Mouse (Mus musculus) forebrain, embryonic 14.5 days (tissue): ENCODE results near the gene Parp9. TPM values are rescaled to one million over a fixed set of nuclear protein-coding genes. Genes with fewer than 3 reads are reported as not detected.
"Not testable (repeated sequence)": the region's sequence is repeated elsewhere in the genome, so short reads cannot be mapped to it uniquely, and the experiment has no call there.

ENCODE experiments used
- ATAC-seq: fragments of 200-750 bp; cut with Nextera tagmentation; 2 replicates; pipeline ENCODE4 v1.8.0; 2017; ENCODE audit warnings: mild to moderate bottlenecking, moderate library complexity
- DNase-seq: peaks from one replicate; pipeline ENCODE4 v3.0.0-alpha.2; 2015; ENCODE audit warnings: low spot score
- H3K27ac ChIP-seq: fragments of 300-500 bp; sonication (generic); 2 replicates; pipeline ENCODE4 v1.5.1; 2014; ENCODE audit warnings: low read depth, mild to moderate bottlenecking, control low read depth, low read length, moderate library complexity
- H3K27me3 ChIP-seq: fragments of 300-500 bp; sonication (generic); replicated peaks from 2 replicates; pipeline ENCODE4 v1.6.1; 2014; ENCODE audit warnings: low read length, control low read depth, mixed read lengths; ENCODE audit not compliant: control insufficient read depth, insufficient read depth
- H3K36me3 ChIP-seq: fragments of 300-500 bp; sonication (generic); 2 replicates; pipeline ENCODE4 v1.6.1; 2014; ENCODE audit warnings: low read length, control low read depth; ENCODE audit not compliant: control insufficient read depth, insufficient read depth
- H3K4me1 ChIP-seq: fragments of 300-500 bp; sonication (generic); 2 replicates; pipeline ENCODE4 v1.6.1; 2014; ENCODE audit warnings: antibody characterized with exemption, low read length, control low read depth; ENCODE audit not compliant: control insufficient read depth, insufficient read depth
- H3K4me2 ChIP-seq: fragments of 300-500 bp; sonication (generic); 2 replicates; pipeline ENCODE4 v1.6.1; 2014; ENCODE audit warnings: mild to moderate bottlenecking, control low read depth, low read length
- H3K4me3 ChIP-seq: fragments of 300-500 bp; sonication (generic); 2 replicates; pipeline ENCODE4 v1.5.1; 2014; ENCODE audit warnings: low read depth, low read length, control low read depth
- H3K9ac ChIP-seq: fragments of 300-500 bp; sonication (generic); 2 replicates; pipeline ENCODE4 v1.6.1; 2014; ENCODE audit warnings: mild to moderate bottlenecking, low read length, control low read depth, moderate library complexity
- H3K9me3 ChIP-seq: fragments of 300-500 bp; sonication (generic); replicated peaks from 2 replicates; pipeline ENCODE4 v1.6.1; 2016; ENCODE audit warnings: low read length, control low read depth, mixed read lengths; ENCODE audit not compliant: control insufficient read depth
- WGBS: fragments of 180-500 bp; shearing (Covaris S2); extraction: QIAGEN DNeasy Blood & Tissue Kit; methylation state at CpG from one replicate; pipeline ENCODE4 v1.1.7; 2014; 5-methylcytosine and 5-hydroxymethylcytosine counted together
- polyA plus RNA-seq: library from polyadenylated mRNA; unstranded; fragments of >200 nt; fragmentation: Nextera tagmentation; extraction: Ambion mirVana; gene quantifications from 2 replicates; pipeline ENCODE4 v1.2.1, GENCODE M21; 2014

Parp9 gene
- polyA plus RNA-seq, 1 experiment from 2014 or later: 3.1 TPM

- Histone ChIP-seq H3K9me3 (no peaks in the 10 kb centered on the region), H3K4me3 (no peak overlapping the region), H3K4me1 (peaks cover 8% of the 10 kb centered on the region), H3K27ac (no peak overlapping the region), H3K9ac (no peak overlapping the region), H3K27me3 (no peaks in the 10 kb centered on the region), H3K36me3 (no peaks in the 10 kb centered on the region), H3K4me2 (no peak overlapping the region)
- ATAC-seq (no peak), DNase-seq (no peak)
- WGBS: 84% methylated on average over 7 of the region's 7 CpGs
These were observed 3.1 kb downstream of the Parp9 start for GRCm38 (mm10) chr16:35941382-35941781.

GRCm38 (mm10) chr16:35949264-35949663, 11.0 kb downstream of the Parp9 start:
- WGBS: 91% methylated on average over 5 of the region's 5 CpGs
- no peaks in the 10 kb centered on the region for H3K9me3 ChIP-seq

GRCm38 (mm10) chr16:35951216-35951615, 12.9 kb downstream of the Parp9 start:
- Histone ChIP-seq H3K36me3 (no peaks in the 10 kb centered on the region), H3K4me3 (no peak overlapping the region), H3K4me2 (no peak overlapping the region), H3K4me1 (no peaks in the 10 kb centered on the region), H3K27me3 (no peaks in the 10 kb centered on the region), H3K9me3 (no peaks in the 10 kb centered on the region), H3K27ac (no peak overlapping the region), H3K9ac (no peak overlapping the region)
- DNase-seq (no peak), ATAC-seq (no peak)
- 91% methylated on average over 3 of the region's 3 CpGs for WGBS

More at GRCm38 (mm10) chr16:35949264-35949663, 11.0 kb downstream of the Parp9 start:
- no peak overlapping the region for H3K4me2 ChIP-seq
- H3K9ac ChIP-seq: no peak overlapping the region
- H3K27ac ChIP-seq: no peak overlapping the region
- no peaks in the 10 kb centered on the region for H3K36me3 ChIP-seq
- ATAC-seq (no peak), DNase-seq (no peak)
- no peak overlapping the region for H3K4me3 ChIP-seq
- no peaks in the 10 kb centered on the region for H3K27me3 ChIP-seq
- no peaks in the 10 kb centered on the region for H3K4me1 ChIP-seq

GRCm38 (mm10) chr16:35952628-35953130, 14.4 kb downstream of the Parp9 start:
- H3K9me3 ChIP-seq: no peaks in the 10 kb centered on the region
- H3K9ac ChIP-seq: no peak overlapping the region
- H3K4me2 ChIP-seq: no peak overlapping the region
- H3K27me3 ChIP-seq: no peaks in the 10 kb centered on the region
- DNase-seq (no peak), ATAC-seq (no peak)
- H3K27ac ChIP-seq: no peak overlapping the region
- WGBS: 95% methylated on average over 5 of the region's 5 CpGs
- H3K4me3 ChIP-seq: no peak overlapping the region
- no peaks in the 10 kb centered on the region for H3K36me3 ChIP-seq
- no peaks in the 10 kb centered on the region for H3K4me1 ChIP-seq

GRCm38 (mm10) chr16:35965991-35966390, 27.7 kb downstream of the Parp9 start:
- not testable (repeated sequence) for H3K4me3 ChIP-seq, H3K9me3 ChIP-seq, H3K27ac ChIP-seq, H3K9ac ChIP-seq, DNase-seq, H3K4me2 ChIP-seq, H3K36me3 ChIP-seq, H3K27me3 ChIP-seq, ATAC-seq, H3K4me1 ChIP-seq
- WGBS: 66% methylated on average over 2 of the region's 4 CpGs

- H3K27me3 ChIP-seq: no peaks in the 10 kb centered on the region
- ATAC-seq (no peak), DNase-seq (no peak)
- no peaks in the 10 kb centered on the region for H3K9me3 ChIP-seq
- no peak overlapping the region for H3K9ac ChIP-seq
- 38% methylated on average over 5 of the region's 5 CpGs for WGBS
- H3K27ac ChIP-seq: no peak overlapping the region
- no peak overlapping the region for H3K4me2 ChIP-seq
- no peaks in the 10 kb centered on the region for H3K4me1 ChIP-seq
- no peak overlapping the region for H3K4me3 ChIP-seq
- H3K36me3 ChIP-seq: no peaks in the 10 kb centered on the region
These were observed 28.3 kb downstream of the Parp9 start for GRCm38 (mm10) chr16:35966411-35967115.

- H3K9me3 ChIP-seq: no peaks in the 10 kb centered on the region
These were observed 29.0 kb downstream of the Parp9 start for GRCm38 (mm10) chr16:35967319-35967718.

GRCm38 (mm10) chr16:35968149-35968548, 29.9 kb downstream of the Parp9 start:
- WGBS: 69% methylated on average over 2 of the region's 2 CpGs
- H3K36me3 ChIP-seq: no peaks in the 10 kb centered on the region
- no peak for DNase-seq
- H3K4me1 ChIP-seq: no peaks in the 10 kb centered on the region
- H3K9ac ChIP-seq: no peak overlapping the region
- no peak for ATAC-seq
- no peak overlapping the region for H3K27ac ChIP-seq
- no peaks in the 10 kb centered on the region for H3K9me3 ChIP-seq
- H3K27me3 ChIP-seq: no peaks in the 10 kb centered on the region
- no peak overlapping the region for H3K4me2 ChIP-seq
- no peak overlapping the region for H3K4me3 ChIP-seq

More at GRCm38 (mm10) chr16:35967319-35967718, 29.0 kb downstream of the Parp9 start:
- no peaks in the 10 kb centered on the region for H3K36me3 ChIP-seq
- no peak overlapping the region for H3K9ac ChIP-seq
- H3K4me3 ChIP-seq: no peak overlapping the region
- ATAC-seq (no peak), DNase-seq (no peak)
- no peak overlapping the region for H3K4me2 ChIP-seq
- no peak overlapping the region for H3K27ac ChIP-seq
- no peaks in the 10 kb centered on the region for H3K27me3 ChIP-seq
- 92% methylated on average over 4 of the region's 4 CpGs for WGBS
- H3K4me1 ChIP-seq: no peaks in the 10 kb centered on the region

- no peak overlapping the region for H3K9ac ChIP-seq
- no peaks in the 10 kb centered on the region for H3K9me3 ChIP-seq
- DNase-seq (no peak), ATAC-seq (no peak)
- no peak overlapping the region for H3K4me3 ChIP-seq
- WGBS: 58% methylated on average over 1 of the region's 1 CpGs
- H3K27me3 ChIP-seq: no peaks in the 10 kb centered on the region
- H3K27ac ChIP-seq: no peak overlapping the region
- H3K4me1 ChIP-seq: no peaks in the 10 kb centered on the region
- H3K4me2 ChIP-seq: no peak overlapping the region
- no peaks in the 10 kb centered on the region for H3K36me3 ChIP-seq
These were observed 35.8 kb downstream of the Parp9 start for GRCm38 (mm10) chr16:35974021-35974420.
